Mouse (Mus musculus): ENCODE results near the gene Rarb. TPM values are rescaled to one million over a fixed set of nuclear protein-coding genes. Genes with fewer than 3 reads are reported as not detected.
A peak's percentile ranks its signal among the peaks of the same experiment; 100 is the strongest.

Rarb gene
- polyA plus RNA-seq, 1 experiment from 2014 or later: 20.8 TPM

GRCm38 (mm10) chr14:16733595-16734298 lies 85.2 kb downstream of the Rarb start:
- Histone ChIP-seq H3K4me2 (no peak overlapping the region), H3K9me3 (replicated peaks) (no peaks in the 10 kb centered on the region), H3K27ac (ENCODE audit: poor library complexity, severe bottlenecking) (no peak overlapping the region), H3K36me3 (no peaks in the 10 kb centered on the region), H3K27me3 (replicated peaks) (no peaks in the 10 kb centered on the region), H3K4me1 (replicated peaks) (peaks cover 21% of the 10 kb centered on the region), H3K9ac (no peak overlapping the region), H3K4me3 (no peak overlapping the region)
- no peak for ATAC-seq (ENCODE audit: insufficient number of reproducible peaks, low FRiP score)
- WGBS: 54% methylated on average over 9 of the region's 9 CpGs

GRCm38 (mm10) chr14:16732054-16732453 lies 86.9 kb downstream of the Rarb start:
- no peaks in the 10 kb centered on the region for H3K36me3 ChIP-seq
- H3K27ac ChIP-seq (ENCODE audit: poor library complexity, severe bottlenecking): no peak overlapping the region
- H3K9ac ChIP-seq: no peak overlapping the region
- peaks cover 14% of the 10 kb centered on the region for H3K4me1 ChIP-seq (replicated peaks)
- no peaks in the 10 kb centered on the region for H3K9me3 ChIP-seq (replicated peaks)
- no peak overlapping the region for H3K4me2 ChIP-seq
- H3K27me3 ChIP-seq (replicated peaks): no peaks in the 10 kb centered on the region
- no peak for ATAC-seq (ENCODE audit: insufficient number of reproducible peaks, low FRiP score)
- no peak overlapping the region for H3K4me3 ChIP-seq
- 69% methylated on average over 2 of the region's 2 CpGs for WGBS

DNA sequence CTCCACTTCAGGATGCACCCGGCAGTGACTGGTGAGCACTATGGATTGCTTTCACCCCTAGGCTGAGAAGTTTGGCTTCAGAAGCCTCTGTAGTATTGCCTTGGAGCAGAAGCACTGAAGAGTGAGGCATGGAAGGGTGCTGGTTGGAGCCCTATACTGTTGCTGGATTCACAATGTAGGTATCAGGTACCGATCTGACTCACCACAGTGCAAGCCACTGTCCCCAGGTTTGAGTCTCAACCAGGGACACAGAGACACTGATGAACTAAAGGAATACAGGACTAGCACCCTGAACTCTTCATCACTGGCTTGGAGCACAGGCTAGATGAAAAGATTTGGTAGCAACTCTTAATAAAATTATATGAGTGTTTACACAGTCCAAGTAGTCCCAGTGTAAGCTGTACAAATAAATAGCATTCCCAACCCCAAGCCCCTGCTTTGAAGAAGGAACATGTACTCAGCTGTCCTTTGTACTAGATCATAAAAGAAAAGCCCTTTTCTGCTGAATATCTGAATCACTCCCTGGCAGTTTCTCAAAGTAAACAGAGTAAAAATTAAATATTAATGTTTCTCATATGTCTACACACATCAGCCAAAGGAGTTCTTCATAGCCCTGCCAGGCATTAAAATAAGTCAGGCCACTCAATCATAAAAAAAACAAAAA lies 90.6 kb downstream of the Rarb start:
- Histone ChIP-seq H3K4me1 (replicated peaks) (no peaks in the 10 kb centered on the region), H3K4me3 (no peak overlapping the region), H3K4me2 (no peak overlapping the region), H3K9ac (no peak overlapping the region), H3K36me3 (no peaks in the 10 kb centered on the region), H3K27me3 (replicated peaks) (no peaks in the 10 kb centered on the region), H3K27ac (ENCODE audit: poor library complexity, severe bottlenecking) (no peak overlapping the region), H3K9me3 (replicated peaks) (no peaks in the 10 kb centered on the region)
- WGBS: 86% methylated on average over 2 of the region's 2 CpGs
- no peak for ATAC-seq (ENCODE audit: insufficient number of reproducible peaks, low FRiP score)

DNA sequence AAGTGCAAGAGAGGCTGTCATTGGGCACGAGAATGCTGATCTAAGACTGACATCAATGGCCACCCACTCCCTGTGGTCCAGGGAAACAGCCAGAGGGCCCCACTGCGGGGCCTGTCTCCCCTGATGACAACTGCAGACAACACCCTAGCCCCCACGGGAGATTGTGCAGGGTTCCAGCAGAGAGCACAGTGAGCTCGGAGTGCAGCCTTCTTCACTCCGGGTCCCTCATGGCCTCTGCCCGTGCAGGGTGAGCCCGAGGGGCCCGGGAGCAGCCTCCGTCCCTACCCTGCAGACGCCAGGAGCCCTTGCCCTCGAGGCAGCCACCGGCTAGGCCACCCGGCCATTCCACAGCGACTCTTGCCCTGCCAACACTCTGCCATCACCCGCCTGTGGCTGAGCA lies 95.0 kb downstream of the Rarb start:
- Histone ChIP-seq H3K4me2 (no peak overlapping the region), H3K9me3 (replicated peaks) (peaks cover 5% of the 10 kb centered on the region; the same call in 1 of the 2 replicates), H3K27ac (ENCODE audit: poor library complexity, severe bottlenecking) (no peak overlapping the region), H3K36me3 (no peaks in the 10 kb centered on the region), H3K4me1 (replicated peaks) (no peaks in the 10 kb centered on the region), H3K27me3 (replicated peaks) (no peaks in the 10 kb centered on the region), H3K9ac (no peak overlapping the region), H3K4me3 (no peak overlapping the region)
- ATAC-seq (ENCODE audit: insufficient number of reproducible peaks, low FRiP score): no peak
- WGBS: 77% methylated on average over 14 of the region's 15 CpGs

GRCm38 (mm10) chr14:16717821-16718220 lies 101.1 kb downstream of the Rarb start:
- Histone ChIP-seq H3K4me1 (replicated peaks) (peaks cover 13% of the 10 kb centered on the region), H3K4me2 (no peak overlapping the region), H3K4me3 (no peak overlapping the region), H3K9me3 (replicated peaks) (peaks cover 5% of the 10 kb centered on the region; the same call in 1 of the 2 replicates), H3K27me3 (replicated peaks) (no peaks in the 10 kb centered on the region), H3K9ac (no peak overlapping the region), H3K36me3 (no peaks in the 10 kb centered on the region), H3K27ac (ENCODE audit: poor library complexity, severe bottlenecking) (no peak overlapping the region)
- WGBS: 37% methylated on average over 3 of the region's 3 CpGs
- no peak for ATAC-seq (ENCODE audit: insufficient number of reproducible peaks, low FRiP score)

DNA sequence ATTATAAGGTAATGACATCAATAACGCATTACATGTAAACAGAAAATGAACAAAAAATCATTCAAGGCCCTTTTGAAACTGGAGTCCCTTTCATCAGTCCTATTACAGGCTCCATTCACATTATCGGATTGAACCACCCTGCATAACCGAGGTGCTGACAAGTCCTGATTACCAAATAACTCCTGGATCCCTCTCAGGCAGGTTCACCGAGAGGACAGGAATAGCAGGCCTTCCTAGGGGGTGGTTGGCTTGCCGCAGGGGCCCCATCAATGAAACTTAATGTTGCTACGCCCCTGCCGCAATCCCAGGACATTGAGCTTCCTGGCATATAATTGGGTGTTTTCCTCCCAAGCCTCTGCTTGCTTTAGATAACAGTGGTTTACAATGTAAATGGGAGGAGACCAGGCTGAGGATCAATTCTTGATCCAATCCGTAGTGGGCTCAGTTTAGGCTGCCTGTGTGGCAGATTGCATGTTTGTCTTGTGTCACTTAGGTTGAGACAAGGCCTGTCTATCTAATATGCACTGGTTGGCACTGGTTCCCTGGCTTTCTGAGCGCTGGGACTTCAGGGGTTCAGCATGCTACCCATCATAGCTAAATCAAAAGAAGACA lies 104.5 kb downstream of the Rarb start:
- WGBS: 15% methylated on average over 9 of the region's 9 CpGs
- H3K9me3 ChIP-seq (replicated peaks): no peaks in the 10 kb centered on the region; the same call in 1 of the 2 replicates
- H3K27ac ChIP-seq (ENCODE audit: poor library complexity, severe bottlenecking): 0 out of 2 replicates have a peak overlapping the region, but pooled peaks have one; percentile 21
- H3K4me2 ChIP-seq: peak overlapping the region; percentile 30
- no peak overlapping the region for H3K4me3 ChIP-seq
- ATAC-seq (ENCODE audit: insufficient number of reproducible peaks, low FRiP score): peak; percentile 61; the same call in 1 of the 2 replicates
- no peaks in the 10 kb centered on the region for H3K36me3 ChIP-seq
- no peak overlapping the region for H3K9ac ChIP-seq
- peaks cover 13% of the 10 kb centered on the region for H3K4me1 ChIP-seq (replicated peaks)
- no peaks in the 10 kb centered on the region for H3K27me3 ChIP-seq (replicated peaks)

DNA sequence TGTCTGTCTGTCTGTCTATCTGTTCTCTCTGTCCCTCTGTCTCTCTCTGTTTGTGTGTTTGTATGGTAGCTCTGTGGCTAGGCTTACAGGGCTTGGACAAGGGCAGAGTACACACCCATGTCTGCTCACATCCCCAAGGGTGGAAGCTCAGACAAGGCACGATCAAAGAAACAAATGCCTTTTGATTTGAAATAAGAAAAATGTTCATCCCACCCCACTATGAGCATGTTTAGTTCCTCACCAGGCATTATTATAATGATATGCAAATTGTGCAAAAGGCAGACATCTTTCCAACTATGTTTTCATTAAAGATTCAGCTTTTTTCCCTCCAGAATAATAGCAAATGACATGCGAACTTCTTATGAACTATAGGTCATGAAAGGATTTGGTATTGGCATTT lies 105.2 kb downstream of the Rarb start:
- H3K9ac ChIP-seq: no peak overlapping the region
- no peak overlapping the region for H3K4me3 ChIP-seq
- WGBS: 61% methylated on average over 2 of the region's 2 CpGs
- no peaks in the 10 kb centered on the region for H3K36me3 ChIP-seq
- peaks cover 13% of the 10 kb centered on the region for H3K4me1 ChIP-seq (replicated peaks)
- no peak overlapping the region for H3K4me2 ChIP-seq
- no peak for ATAC-seq (ENCODE audit: insufficient number of reproducible peaks, low FRiP score)
- no peak overlapping the region for H3K27ac ChIP-seq (ENCODE audit: poor library complexity, severe bottlenecking)
- no peaks in the 10 kb centered on the region; the same call in 1 of the 2 replicates for H3K9me3 ChIP-seq (replicated peaks)
- no peaks in the 10 kb centered on the region for H3K27me3 ChIP-seq (replicated peaks)

DNA sequence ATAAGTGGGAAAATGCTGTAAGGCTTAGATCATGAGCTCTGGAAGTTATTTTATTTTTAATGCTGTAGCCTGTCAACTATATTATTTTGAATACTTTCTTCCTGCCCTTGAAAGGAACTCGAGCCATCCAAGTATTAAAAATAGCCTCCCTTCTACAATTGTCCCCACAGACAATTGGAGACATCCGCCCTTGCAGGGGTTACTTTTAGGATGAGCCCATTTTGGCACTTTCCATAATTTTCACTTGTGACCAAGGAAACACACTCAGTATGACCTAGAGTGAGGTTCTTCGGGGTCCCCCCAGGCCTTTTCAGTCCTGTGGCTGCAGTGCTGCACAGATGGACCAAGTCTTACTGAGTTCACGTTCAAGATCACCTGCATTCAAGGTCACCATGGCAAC lies 119.7 kb downstream of the Rarb start:
- Histone ChIP-seq H3K4me3 (no peak overlapping the region), H3K27me3 (replicated peaks) (no peaks in the 10 kb centered on the region), H3K27ac (ENCODE audit: poor library complexity, severe bottlenecking) (no peak overlapping the region), H3K4me2 (no peak overlapping the region), H3K4me1 (replicated peaks) (peaks cover 13% of the 10 kb centered on the region), H3K9me3 (replicated peaks) (no peaks in the 10 kb centered on the region), H3K36me3 (no peaks in the 10 kb centered on the region), H3K9ac (no peak overlapping the region)
- 79% methylated on average over 4 of the region's 4 CpGs for WGBS
- no peak for ATAC-seq (ENCODE audit: insufficient number of reproducible peaks, low FRiP score)

- Histone ChIP-seq H3K9me3 (replicated peaks) (no peaks in the 10 kb centered on the region), H3K4me1 (replicated peaks) (peaks cover 13% of the 10 kb centered on the region), H3K4me3 (no peak overlapping the region), H3K4me2 (no peak overlapping the region), H3K27ac (ENCODE audit: poor library complexity, severe bottlenecking) (peak overlapping the region; percentile 38), H3K36me3 (no peaks in the 10 kb centered on the region), H3K9ac (no peak overlapping the region), H3K27me3 (replicated peaks) (no peaks in the 10 kb centered on the region)
- 29% methylated on average over 3 of the region's 3 CpGs for WGBS
- peak; percentile 81 for ATAC-seq (ENCODE audit: insufficient number of reproducible peaks, low FRiP score)
Measured at GRCm38 (mm10) chr14:16695453-16696120, 123.4 kb downstream of the Rarb start.

- 82% methylated on average over 3 of the region's 3 CpGs for WGBS
- no peak overlapping the region for H3K4me2 ChIP-seq
- H3K9me3 ChIP-seq (replicated peaks): no peaks in the 10 kb centered on the region
- ATAC-seq (ENCODE audit: insufficient number of reproducible peaks, low FRiP score): no peak
- H3K36me3 ChIP-seq: no peaks in the 10 kb centered on the region
- H3K9ac ChIP-seq: no peak overlapping the region
- no peaks in the 10 kb centered on the region for H3K27me3 ChIP-seq (replicated peaks)
- H3K4me1 ChIP-seq (replicated peaks): peaks cover 3% of the 10 kb centered on the region
- no peak overlapping the region for H3K27ac ChIP-seq (ENCODE audit: poor library complexity, severe bottlenecking)
- no peak overlapping the region for H3K4me3 ChIP-seq
Measured at GRCm38 (mm10) chr14:16678335-16678734, 140.6 kb downstream of the Rarb start.

DNA sequence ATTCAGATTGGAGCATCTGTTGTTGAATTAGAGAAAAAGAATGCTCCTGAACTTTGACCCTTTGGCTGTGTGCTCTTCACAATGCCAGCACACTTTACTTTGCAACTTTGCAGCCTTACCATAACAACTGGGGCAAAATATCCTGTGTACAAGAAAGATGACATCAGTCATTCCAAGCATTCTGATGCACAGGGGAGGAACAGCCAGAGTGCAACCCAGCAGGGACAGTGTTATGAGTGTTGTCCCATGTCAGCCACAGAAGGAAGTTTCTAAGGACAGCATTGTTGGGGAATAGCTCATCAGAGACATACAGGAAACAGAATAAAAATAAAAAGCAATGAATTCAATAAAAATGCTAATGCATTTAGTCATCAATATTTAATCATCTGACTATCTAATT lies 141.9 kb downstream of the Rarb start:
- H3K27me3 ChIP-seq (replicated peaks): no peaks in the 10 kb centered on the region
- no peaks in the 10 kb centered on the region for H3K9me3 ChIP-seq (replicated peaks)
- H3K36me3 ChIP-seq: no peaks in the 10 kb centered on the region
- H3K4me2 ChIP-seq: no peak overlapping the region
- ATAC-seq (ENCODE audit: insufficient number of reproducible peaks, low FRiP score): no peak
- peaks cover 3% of the 10 kb centered on the region for H3K4me1 ChIP-seq (replicated peaks)
- no peak overlapping the region for H3K27ac ChIP-seq (ENCODE audit: poor library complexity, severe bottlenecking)
- H3K9ac ChIP-seq: no peak overlapping the region
- no peak overlapping the region for H3K4me3 ChIP-seq

Measured in heart, embryonic 12.5 days (tissue).